ENCODE assay signal across 8 mouse cellular contexts in genomic region chr2:116975091-116975600, GRCm38 (mm10).
DNase-seq lines count a peak whose midpoint lies in the region; ATAC-seq lines count a peak whose summit lies in the region.

No protein-coding gene starts in this region.

- peaks cover 93% of the 10 kb centered on the region for H3K4me1 ChIP-seq in forebrain, embryonic 10.5 days
- peaks cover 34% of the 10 kb centered on the region for H3K4me1 ChIP-seq in hindbrain, embryonic 16.5 days (ENCODE audit: control insufficient read depth, insufficient read depth, low read depth, low read length)
- peaks cover 73% of the 10 kb centered on the region for H3K4me1 ChIP-seq in midbrain, embryonic 13.5 days (replicated peaks)

- H3K9ac ChIP-seq in hindbrain, embryonic 16.5 days (ENCODE audit: low read depth, low read length): peak overlapping the region; percentile 81
- H3K9ac ChIP-seq in midbrain, embryonic 13.5 days (replicated peaks): peak overlapping the region; percentile 82

- whole genome bisulfite sequencing in forebrain, embryonic 10.5 days: under 1% methylated on average over 14 of the region's 14 CpGs
- WGBS in hindbrain, embryonic 16.5 days: 1% methylated on average over 14 of the region's 14 CpGs
- under 1% methylated on average over 14 of the region's 14 CpGs for WGBS in midbrain, embryonic 13.5 days

- peak overlapping the region; percentile 98 for H3K27ac ChIP-seq in forebrain, embryonic 10.5 days
- H3K27ac ChIP-seq in hindbrain, embryonic 16.5 days (ENCODE audit: low read depth, low read length): peak overlapping the region; percentile 89
- H3K27ac ChIP-seq in midbrain, embryonic 13.5 days: peak overlapping the region; percentile 96

- intact Hi-C loops in left cerebral cortex, postnatal 36 days (cut with DNase I): loop anchor here (5.0 kb wide), 1 partner anchor 42 kb away; no protein-coding TSS in a partner anchor

- peaks cover 18% of the 10 kb centered on the region; the same call in 1 of the 2 replicates for H3K27me3 ChIP-seq in forebrain, embryonic 10.5 days (ENCODE audit: poor library complexity, severe bottlenecking)
- no peaks in the 10 kb centered on the region for H3K27me3 ChIP-seq in hindbrain, embryonic 16.5 days (replicated peaks; ENCODE audit: control insufficient read depth, insufficient read depth, low read length)
- H3K27me3 ChIP-seq in midbrain, embryonic 13.5 days: 0 out of 2 replicates have a peak, but pooled peaks cover 3% of the 10 kb centered on the region

- ATAC-seq in hindbrain, embryonic 16.5 days: no peak; the same call in 1 of the 2 replicates
- peak; percentile 35; the same call in 1 of the 2 replicates for ATAC-seq in midbrain, embryonic 13.5 days

- H3K4me3 ChIP-seq in forebrain, embryonic 10.5 days: peak overlapping the region; percentile 56
- H3K4me3 ChIP-seq in hindbrain, embryonic 16.5 days (ENCODE audit: low read length): peak overlapping the region; percentile 54
- H3K4me3 ChIP-seq in midbrain, embryonic 13.5 days (replicated peaks): peak overlapping the region; percentile 50

- peak overlapping the region; percentile 77 for H3K4me2 ChIP-seq in hindbrain, embryonic 16.5 days (ENCODE audit: low read length)
- peak overlapping the region; percentile 63 for H3K4me2 ChIP-seq in midbrain, embryonic 13.5 days (replicated peaks)

- no peaks in the 10 kb centered on the region for H3K9me3 ChIP-seq in forebrain, embryonic 10.5 days
- no peaks in the 10 kb centered on the region for H3K9me3 ChIP-seq in hindbrain, embryonic 16.5 days (ENCODE audit: control insufficient read depth, low read length)
- no peaks in the 10 kb centered on the region for H3K9me3 ChIP-seq in midbrain, embryonic 13.5 days

- peak; percentile 49 for DNase-seq in left cerebral cortex, adult 11 months (ENCODE audit: low spot score)
- no peak for DNase-seq in left cerebral cortex, postnatal 36 days (ENCODE audit: low spot score in 2 of 2)
- peak; percentile 53 for DNase-seq in adrenal gland, adult 8-10 months
- no peak for DNase-seq in forebrain, embryonic 10.5 days (ENCODE audit: extremely low spot score, low spot score)
- peak; percentile 22 for DNase-seq in liver
- no peak for DNase-seq in yolk sac, embryonic 10.5 days (ENCODE audit: low spot score)

- no peaks in the 10 kb centered on the region for H3K36me3 ChIP-seq in forebrain, embryonic 10.5 days (replicated peaks)
- H3K36me3 ChIP-seq in hindbrain, embryonic 16.5 days (ENCODE audit: control insufficient read depth, insufficient read depth, low read length): no peaks in the 10 kb centered on the region
- H3K36me3 ChIP-seq in midbrain, embryonic 13.5 days: no peaks in the 10 kb centered on the region

Comparison
In these comparisons a context has a peak if more than half of its experiments do, and no peak if none do; other contexts are left out.
1. DNase-seq: peak in left cerebral cortex, adult 11 months (single experiment), adrenal gland, adult 8-10 months (single experiment) and liver (single experiment); none in left cerebral cortex, postnatal 36 days (0 of 2), forebrain, embryonic 10.5 days (single experiment) and yolk sac, embryonic 10.5 days (single experiment).
2. Peak in every context shown above with its lines, with median percentiles within 50 percentile points of each other: H3K27ac ChIP-seq and H3K4me3 ChIP-seq.